26 mouse cellular contexts compared by ENCODE assay signal in genomic region chr7:18100785-18101184, GRCm38 (mm10). TPM values are rescaled to one million over a fixed set of nuclear protein-coding genes. Genes with fewer than 3 reads are reported as not detected.
DNase-seq lines count a peak whose midpoint lies in the region; ATAC-seq and TF ChIP-seq lines count a peak whose summit lies in the region.
"Had no signal": no experiment of that assay in that cellular context is flagged by ENCODE, and none has a peak within 500 bp of the region (broad histone marks: within the 10 kb centered on the region; RNA-seq: fewer than 3 reads in every experiment).

No protein-coding gene starts in this region.

- H3K4me2 ChIP-seq in stomach, postnatal 0 days (replicated peaks; ENCODE audit: low read depth) = no peak overlapping the region
- no peak overlapping the region for H3K4me2 ChIP-seq in hindbrain, embryonic 16.5 days (ENCODE audit: low read length)
- H3K4me2 ChIP-seq: forebrain, embryonic 13.5 days; heart, embryonic 13.5 days; hindbrain, embryonic 15.5 days had no signal

- H3K27me3 ChIP-seq in stomach, postnatal 0 days (ENCODE audit: control insufficient read depth, insufficient read depth, low read length) = no peaks in the 10 kb centered on the region
- H3K27me3 ChIP-seq in hindbrain, embryonic 16.5 days (replicated peaks; ENCODE audit: control insufficient read depth, insufficient read depth, low read length) = no peaks in the 10 kb centered on the region
- H3K27me3 ChIP-seq: forebrain, embryonic 13.5 days; heart, embryonic 13.5 days; hindbrain, embryonic 15.5 days had no signal

- H3K9me3 ChIP-seq in stomach, postnatal 0 days (ENCODE audit: control insufficient read depth, low read length) = no peaks in the 10 kb centered on the region
- peaks cover 20% of the 10 kb centered on the region for H3K9me3 ChIP-seq in hindbrain, embryonic 16.5 days (ENCODE audit: control insufficient read depth, low read length)

- no peak overlapping the region for H3K27ac ChIP-seq in stomach, postnatal 0 days (replicated peaks)
- H3K27ac ChIP-seq in hindbrain, embryonic 16.5 days (ENCODE audit: low read depth, low read length) = no peak overlapping the region
- H3K27ac ChIP-seq: embryonic facial prominence, embryonic 10.5 days; forebrain, embryonic 13.5 days; heart, embryonic 13.5 days; hindbrain, embryonic 15.5 days had no signal

- no peaks in the 10 kb centered on the region for H3K36me3 ChIP-seq in stomach, postnatal 0 days (ENCODE audit: control insufficient read depth, insufficient read depth, low read length)
- no peaks in the 10 kb centered on the region for H3K36me3 ChIP-seq in hindbrain, embryonic 16.5 days (ENCODE audit: control insufficient read depth, insufficient read depth, low read length)
- H3K36me3 ChIP-seq: embryonic facial prominence, embryonic 10.5 days; heart, embryonic 13.5 days; hindbrain, embryonic 15.5 days had no signal

- peak; percentile 15; the same call in 1 of the 2 replicates for TF ChIP-seq CTCF in stomach, postnatal 0 days (IDR thresholded peaks at IDR 0.05; ENCODE audit: low read depth)

- no peaks in the 10 kb centered on the region for H3K4me1 ChIP-seq in stomach, postnatal 0 days (replicated peaks; ENCODE audit: control insufficient read depth, insufficient read depth)
- H3K4me1 ChIP-seq in hindbrain, embryonic 16.5 days (ENCODE audit: control insufficient read depth, insufficient read depth, low read depth, low read length) = no peaks in the 10 kb centered on the region
- H3K4me1 ChIP-seq: embryonic facial prominence, embryonic 10.5 days; forebrain, embryonic 13.5 days; heart, embryonic 13.5 days; hindbrain, embryonic 15.5 days had no signal

- no peak for ATAC-seq in stomach, postnatal 0 days (ENCODE audit: low FRiP score, low TSS enrichment)
- ATAC-seq in granulocyte monocyte progenitor cell, adult 5-6 weeks (replicated peaks; ENCODE audit: poor library complexity, severe bottlenecking) = no peak
- no peak for ATAC-seq in hindbrain, embryonic 16.5 days
- ATAC-seq: activated CD4-positive, CD25-positive, alpha-beta regulatory T cell, adult 4 months; forebrain, embryonic 13.5 days; forebrain, postnatal 0 days; inflammation-experienced regulatory T-cells, adult 6 months had no signal

- 44% methylated on average over 2 of the region's 2 CpGs for WGBS in stomach, postnatal 0 days
- WGBS in hindbrain, embryonic 16.5 days = 42% methylated on average over 2 of the region's 2 CpGs

- TF ChIP-seq EP300 in stomach, postnatal 0 days (optimal IDR thresholded peaks at IDR 0.05) = no peak

- peak; percentile 1 for DNase-seq in retina, embryonic 14.5 days (ENCODE audit: low spot score)
- DNase-seq in retina, postnatal 1 day = no peak
- DNase-seq in ES-CJ7 (ENCODE audit: low read depth, low spot score) (peak; percentile 60), NIH3T3 (ENCODE audit: low read depth) (peak; percentile 37)
- DNase-seq in stomach, postnatal 0 days (ENCODE audit: low spot score) = no peak
- DNase-seq in thymus, postnatal 25 days = no peak
- DNase-seq: adrenal gland, postnatal 14 days; cerebellum, adult 9-11 months; cerebellum, postnatal 36 days; forebrain, postnatal 0 days; gastrocnemius, postnatal 25 days; heart, adult 11 months; heart, postnatal 36 days had no signal

- H3K4me3 ChIP-seq in stomach, postnatal 0 days (ENCODE audit: low read depth, low read length) = no peak overlapping the region
- no peak overlapping the region for H3K4me3 ChIP-seq in hindbrain, embryonic 16.5 days (ENCODE audit: low read length)
- H3K4me3 ChIP-seq: embryonic facial prominence, embryonic 10.5 days; forebrain, embryonic 13.5 days; heart, embryonic 13.5 days; hindbrain, embryonic 15.5 days had no signal

- H3K9ac ChIP-seq in stomach, postnatal 0 days (ENCODE audit: low read length) = no peak overlapping the region
- H3K9ac ChIP-seq in hindbrain, embryonic 16.5 days (ENCODE audit: low read depth, low read length) = no peak overlapping the region
- H3K9ac ChIP-seq: forebrain, embryonic 13.5 days; forebrain, postnatal 0 days; heart, embryonic 13.5 days; hindbrain, embryonic 15.5 days had no signal

RNA-seq across cellular contexts. Expression of gene Ceacam12, which starts 35.1 kb away (rescaled TPM):
- polyA plus RNA-seq in stomach, postnatal 0 days (2015; fragmentation: Nextera tagmentation; extraction: Ambion mirVana) = 0.06 and 0.12 TPM in 2 replicates
- not detected in 2 replicates for total RNA-seq in granulocyte monocyte progenitor cell, adult 5-6 weeks (2014; fragmentation: Nextera tagmentation)
- total RNA-seq in granulocyte monocyte progenitor cell, adult 5-6 weeks (2017) = not detected in 2 replicates
- polyA plus RNA-seq in hindbrain, embryonic 16.5 days (2015; fragmentation: Nextera tagmentation; extraction: Ambion mirVana) = not detected in 2 replicates
- total RNA-seq: adrenal gland, adult 18-20 months; adrenal gland, postnatal 14 days; forebrain, postnatal 0 days; gastrocnemius, adult 18-20 months; gastrocnemius, postnatal 25 days; heart, postnatal 36 days had no signal
- polyA plus RNA-seq: embryonic facial prominence, embryonic 10.5 days; embryonic facial prominence, embryonic 14.5 days; forebrain, embryonic 13.5 days; forebrain, postnatal 0 days; heart, embryonic 13.5 days; heart, postnatal 0 days; hindbrain, embryonic 11.5 days; hindbrain, embryonic 15.5 days; inflammation-experienced regulatory T-cells, adult 6 months had no signal

Comparison
In these comparisons a context has a peak if more than half of its experiments do, and no peak if none do; other contexts are left out.
1. DNase-seq: peak in retina, embryonic 14.5 days (single experiment), ES-CJ7 (single experiment) and NIH3T3 (single experiment); none in retina, postnatal 1 day (single experiment), stomach, postnatal 0 days (single experiment) and thymus, postnatal 25 days (single experiment).